Mouse (Mus musculus): Measurements from ENCODE around the gene Cacna1a.

Cacna1a gene

GRCm38 (mm10) chr8:84639162-84640009, 251.1 kb downstream of the Cacna1a start:
- DNase-seq = peak; percentile 91 to 94

GRCm38 (mm10) chr8:84640010-84640588, 251.9 kb downstream of the Cacna1a start:
- DNase-seq = no peak

- no peak for DNase-seq
Observed at GRCm38 (mm10) chr8:84640617-84641294, 252.5 kb downstream of the Cacna1a start.

GRCm38 (mm10) chr8:84641578-84642361, 253.5 kb downstream of the Cacna1a start:
- no peak for DNase-seq

GRCm38 (mm10) chr8:84643019-84643418, 254.8 kb downstream of the Cacna1a start:
- no peak for DNase-seq

- DNase-seq = no peak
Observed at GRCm38 (mm10) chr8:84646800-84647199, 258.6 kb downstream of the Cacna1a start.

- no peak for DNase-seq
Observed at GRCm38 (mm10) chr8:84647461-84647901, 259.2 kb downstream of the Cacna1a start.

- DNase-seq = no peak
Observed at GRCm38 (mm10) chr8:84650213-84650612, 262.0 kb downstream of the Cacna1a start.

GRCm38 (mm10) chr8:84653092-84653631, 264.9 kb downstream of the Cacna1a start:
- DNase-seq = no peak

- DNase-seq = no peak
Observed at GRCm38 (mm10) chr8:84654597-84654996, 266.4 kb downstream of the Cacna1a start.

- DNase-seq = no peak
Observed at GRCm38 (mm10) chr8:84655336-84656190, 267.3 kb downstream of the Cacna1a start.

GRCm38 (mm10) chr8:84656191-84656525, 267.9 kb downstream of the Cacna1a start:
- no peak for DNase-seq

- DNase-seq = peak; percentile 65 to 70
Observed at GRCm38 (mm10) chr8:84656641-84657126, 268.4 kb downstream of the Cacna1a start.

- no peak for DNase-seq
Observed at GRCm38 (mm10) chr8:84657203-84657602, 269.0 kb downstream of the Cacna1a start.

- DNase-seq = no peak
Observed at GRCm38 (mm10) chr8:84657680-84658079, 269.4 kb downstream of the Cacna1a start.

GRCm38 (mm10) chr8:84658951-84659350, 270.7 kb downstream of the Cacna1a start:
- DNase-seq = no peak

- peak; percentile 58 to 60 for DNase-seq
Observed at GRCm38 (mm10) chr8:84659936-84660818, 271.9 kb downstream of the Cacna1a start.

GRCm38 (mm10) chr8:84660819-84661457, 272.7 kb downstream of the Cacna1a start:
- DNase-seq = peak; percentile 26 to 41

- DNase-seq = peak; percentile 81 to 89
Observed at GRCm38 (mm10) chr8:84661458-84661871, 273.2 kb downstream of the Cacna1a start.

Measured in spleen, adult 18-20 months (tissue).